Mouse (Mus musculus) forebrain, embryonic 11.5 days (tissue): Measurements from ENCODE around the gene Snrpd3. TPM values are rescaled to one million over a fixed set of nuclear protein-coding genes. Genes with fewer than 3 reads are reported as not detected.
"Not testable (repeated sequence)": the region's sequence is repeated elsewhere in the genome, so short reads cannot be mapped to it uniquely, and the experiment has no call there.

ENCODE experiments used
- ATAC-seq: fragments of 200-750 bp; cut with Nextera tagmentation; replicated peaks from 2 replicates; pipeline ENCODE4 v1.8.0; 2017; ENCODE audit warnings: moderate TSS enrichment; ENCODE audit not compliant: low FRiP score
- DNase-seq: peaks from one replicate; pipeline ENCODE4 v3.0.0-alpha.2; 2017; ENCODE audit warnings: low spot score
- H3K27ac ChIP-seq: fragments of 300-500 bp; sonication (generic); 2 replicates; pipeline ENCODE4 v1.5.1; 2014; ENCODE audit warnings: low read depth, low read length
- H3K27me3 ChIP-seq: fragments of 300-500 bp; sonication (generic); 2 replicates; pipeline ENCODE4 v1.6.1; 2014; ENCODE audit warnings: mild to moderate bottlenecking, low read length, mixed read lengths; ENCODE audit not compliant: control insufficient read depth, insufficient read depth
- H3K36me3 ChIP-seq: fragments of 300-500 bp; sonication (generic); 2 replicates; pipeline ENCODE4 v1.6.1; 2014; ENCODE audit warnings: mild to moderate bottlenecking, low read length, moderate library complexity, mixed read lengths; ENCODE audit not compliant: control insufficient read depth, insufficient read depth
- H3K4me1 ChIP-seq: fragments of 300-500 bp; sonication (generic); replicated peaks from 2 replicates; pipeline ENCODE4 v1.6.1; 2014; ENCODE audit warnings: low read length, mixed read lengths; ENCODE audit not compliant: control insufficient read depth, insufficient read depth
- H3K4me2 ChIP-seq: fragments of 300-500 bp; sonication (generic); 2 replicates; pipeline ENCODE4 v1.6.1; 2014; ENCODE audit warnings: low read depth, mild to moderate bottlenecking, low read length, moderate library complexity, mixed read lengths; ENCODE audit not compliant: severe bottlenecking
- H3K4me3 ChIP-seq: fragments of 300-500 bp; sonication (generic); 2 replicates; pipeline ENCODE4 v1.5.1; 2014; ENCODE audit warnings: low read depth, low read length
- H3K9ac ChIP-seq: fragments of 300-500 bp; sonication (generic); 2 replicates; pipeline ENCODE4 v1.6.1; 2014; ENCODE audit warnings: low read length
- H3K9me3 ChIP-seq: fragments of 300-500 bp; sonication (generic); 2 replicates; pipeline ENCODE4 v1.6.1; 2016; ENCODE audit warnings: low read length, mixed read lengths; ENCODE audit not compliant: control insufficient read depth
- WGBS: fragments of 180-500 bp; shearing (Covaris S2); extraction: QIAGEN DNeasy Blood & Tissue Kit; methylation state at CpG from one replicate; pipeline ENCODE4 v1.1.7; 2014; 5-methylcytosine and 5-hydroxymethylcytosine counted together
- polyA plus RNA-seq: library from polyadenylated mRNA; unstranded; fragments of >200 nt; fragmentation: Nextera tagmentation; extraction: Ambion mirVana; gene quantifications from 2 replicates; pipeline ENCODE4 v1.2.1, GENCODE M21; 2014

Gene Snrpd3
- polyA plus RNA-seq, 1 experiment from 2014 or later = 261 TPM

DNA sequence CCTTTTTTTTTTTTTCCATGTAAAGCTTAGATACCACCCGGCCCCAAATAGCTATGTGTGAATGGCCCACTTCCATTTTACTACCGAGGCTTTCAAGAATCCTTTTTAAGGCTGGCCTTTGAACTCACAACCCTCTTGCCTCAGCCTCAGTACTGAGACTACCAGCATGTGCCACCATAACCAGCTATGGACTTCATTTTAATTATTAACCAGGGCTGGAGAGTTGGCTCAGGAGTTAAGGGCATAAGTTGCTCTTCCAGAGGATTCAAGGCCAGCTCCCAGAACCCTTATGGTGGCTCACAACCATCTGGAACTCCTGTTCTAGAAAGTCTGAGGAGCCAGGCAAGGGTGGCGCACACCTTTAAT, 12.2 kb upstream of the Snrpd3 start:
- H3K36me3 ChIP-seq = peaks cover 6% of the 10 kb centered on the region; the same call in 1 of the 2 replicates
- no peak for DNase-seq
- H3K4me3 ChIP-seq = no peak overlapping the region
- no peak for ATAC-seq
- no peak overlapping the region for H3K9ac ChIP-seq
- WGBS = 91% methylated on average over 3 of the region's 3 CpGs
- H3K27ac ChIP-seq = no peak overlapping the region
- H3K4me1 ChIP-seq = no peaks in the 10 kb centered on the region
- H3K27me3 ChIP-seq = no peaks in the 10 kb centered on the region
- no peak overlapping the region for H3K4me2 ChIP-seq
- no peaks in the 10 kb centered on the region for H3K9me3 ChIP-seq

- not testable (repeated sequence) for DNase-seq, H3K27me3 ChIP-seq, H3K9me3 ChIP-seq, H3K4me3 ChIP-seq, ATAC-seq, H3K4me2 ChIP-seq, H3K4me1 ChIP-seq, H3K27ac ChIP-seq, H3K9ac ChIP-seq, H3K36me3 ChIP-seq
- WGBS = 90% methylated on average over 3 of the region's 3 CpGs
Observed at GRCm38 (mm10) chr10:75505928-75506327, 11.4 kb upstream of the Snrpd3 start.

DNA sequence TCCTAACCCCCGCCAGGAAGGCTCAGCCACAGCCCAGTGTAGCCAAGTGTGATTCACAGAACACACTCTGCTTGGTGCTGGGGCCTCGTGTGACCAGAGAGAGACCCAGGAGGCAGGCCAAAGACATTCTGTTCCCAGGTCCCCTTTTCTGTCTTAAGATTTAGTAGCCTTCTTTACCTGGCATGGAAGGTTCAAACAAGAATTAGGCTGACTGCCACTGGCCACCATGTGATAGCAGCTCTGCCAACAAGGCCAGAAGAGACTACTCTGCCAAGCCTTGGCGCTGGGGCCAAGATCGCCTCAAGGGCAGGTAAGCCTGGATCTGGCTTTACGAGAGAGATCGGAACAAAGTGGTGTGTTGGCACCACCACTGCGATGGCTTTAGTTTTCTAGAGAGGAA, 6.9 kb upstream of the Snrpd3 start:
- H3K27me3 ChIP-seq = no peaks in the 10 kb centered on the region
- no peak for DNase-seq
- peaks cover 6% of the 10 kb centered on the region; the same call in 1 of the 2 replicates for H3K36me3 ChIP-seq
- H3K9me3 ChIP-seq = no peaks in the 10 kb centered on the region
- H3K27ac ChIP-seq = no peak overlapping the region
- no peaks in the 10 kb centered on the region for H3K4me1 ChIP-seq
- no peak for ATAC-seq
- no peak overlapping the region for H3K4me3 ChIP-seq
- H3K9ac ChIP-seq = no peak overlapping the region
- H3K4me2 ChIP-seq = no peak overlapping the region
- 90% methylated on average over 7 of the region's 7 CpGs for WGBS

GRCm38 (mm10) chr10:75511060-75511459, 6.3 kb upstream of the Snrpd3 start:
- H3K27me3 ChIP-seq = no peaks in the 10 kb centered on the region
- H3K36me3 ChIP-seq = peaks cover 6% of the 10 kb centered on the region; the same call in 1 of the 2 replicates
- H3K9me3 ChIP-seq = no peaks in the 10 kb centered on the region
- no peaks in the 10 kb centered on the region; the same call in 1 of the 2 replicates for H3K4me1 ChIP-seq
- H3K9ac ChIP-seq = no peak overlapping the region
- H3K4me2 ChIP-seq = no peak overlapping the region
- H3K4me3 ChIP-seq = no peak overlapping the region
- H3K27ac ChIP-seq = no peak overlapping the region
- WGBS = 91% methylated on average over 9 of the region's 9 CpGs
- DNase-seq (no peak), ATAC-seq (no peak)

- no peak overlapping the region for H3K9ac ChIP-seq
- no peaks in the 10 kb centered on the region for H3K27me3 ChIP-seq
- no peak overlapping the region for H3K27ac ChIP-seq
- H3K9me3 ChIP-seq = no peaks in the 10 kb centered on the region
- peaks cover 6% of the 10 kb centered on the region; the same call in 1 of the 2 replicates for H3K36me3 ChIP-seq
- no peak overlapping the region for H3K4me3 ChIP-seq
- H3K4me2 ChIP-seq = no peak overlapping the region
- WGBS = 95% methylated on average over 7 of the region's 7 CpGs
- no peak for DNase-seq
- H3K4me1 ChIP-seq = peaks cover 4% of the 10 kb centered on the region; the same call in 1 of the 2 replicates
- no peak for ATAC-seq
Observed at GRCm38 (mm10) chr10:75511897-75512296, 5.5 kb upstream of the Snrpd3 start.

GRCm38 (mm10) chr10:75512796-75513195, 4.6 kb upstream of the Snrpd3 start:
- H3K4me1 ChIP-seq = peaks cover 4% of the 10 kb centered on the region; the same call in 1 of the 2 replicates
- 87% methylated on average over 7 of the region's 7 CpGs for WGBS
- no peaks in the 10 kb centered on the region for H3K27me3 ChIP-seq
- H3K9me3 ChIP-seq = no peaks in the 10 kb centered on the region
- H3K4me2 ChIP-seq = no peak overlapping the region
- ATAC-seq (no peak), DNase-seq (no peak)
- H3K36me3 ChIP-seq = peaks cover 6% of the 10 kb centered on the region; the same call in 1 of the 2 replicates
- no peak overlapping the region for H3K4me3 ChIP-seq
- H3K9ac ChIP-seq = no peak overlapping the region
- H3K27ac ChIP-seq = no peak overlapping the region

DNA sequence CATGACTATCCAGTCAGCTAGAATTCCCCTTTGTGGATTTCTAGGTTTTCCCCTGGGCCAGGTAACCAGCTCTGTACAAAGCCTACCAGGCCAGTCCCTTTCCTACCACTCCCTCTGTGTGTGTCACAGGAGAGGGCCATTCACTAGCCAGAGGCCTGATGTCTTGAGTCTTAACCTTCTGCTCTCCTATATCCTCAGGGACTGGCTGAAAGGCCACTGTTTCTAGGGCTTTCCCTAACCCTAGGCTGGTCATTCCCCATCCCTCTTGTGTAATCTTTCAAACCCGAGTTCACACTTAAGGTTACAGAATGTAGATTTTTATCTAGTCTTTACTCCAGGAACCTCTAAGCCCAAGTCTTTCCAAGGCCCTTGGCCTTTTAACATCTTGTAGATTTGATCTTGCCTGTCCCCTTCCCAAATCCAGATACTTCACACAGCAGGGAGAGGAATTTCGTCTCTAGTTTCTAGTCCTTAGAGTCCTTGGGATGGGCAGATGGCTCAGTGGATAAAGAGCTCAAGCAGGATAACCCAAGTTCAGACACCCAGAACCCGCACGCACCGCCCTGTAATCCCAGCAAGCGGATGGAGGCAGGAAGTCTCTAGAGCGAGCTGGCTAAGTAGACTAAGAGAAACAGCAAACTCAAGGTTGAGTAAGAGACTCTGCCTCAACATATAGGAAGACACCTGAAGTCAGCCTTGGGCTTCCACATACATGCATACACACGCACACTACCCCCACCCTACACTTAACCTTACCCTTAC, 3.9 kb upstream of the Snrpd3 start:
- WGBS = 90% methylated on average over 8 of the region's 8 CpGs
- H3K27me3 ChIP-seq = no peaks in the 10 kb centered on the region
- ATAC-seq (no peak), DNase-seq (no peak)
- H3K9me3 ChIP-seq = no peaks in the 10 kb centered on the region
- H3K4me3 ChIP-seq = no peak overlapping the region
- no peak overlapping the region for H3K27ac ChIP-seq
- no peak overlapping the region for H3K4me2 ChIP-seq
- peaks cover 4% of the 10 kb centered on the region; the same call in 1 of the 2 replicates for H3K4me1 ChIP-seq
- no peak overlapping the region for H3K9ac ChIP-seq
- H3K36me3 ChIP-seq = peaks cover 6% of the 10 kb centered on the region; the same call in 1 of the 2 replicates

- no peak for DNase-seq
- H3K4me1 ChIP-seq = peaks cover 12% of the 10 kb centered on the region
- no peak overlapping the region for H3K27ac ChIP-seq
- peaks cover 2% of the 10 kb centered on the region; the same call in 1 of the 2 replicates for H3K36me3 ChIP-seq
- no peak for ATAC-seq
- no peak overlapping the region for H3K4me3 ChIP-seq
- H3K4me2 ChIP-seq = no peak overlapping the region
- WGBS = 79% methylated on average over 7 of the region's 7 CpGs
- H3K9me3 ChIP-seq = no peaks in the 10 kb centered on the region
- no peaks in the 10 kb centered on the region for H3K27me3 ChIP-seq
- H3K9ac ChIP-seq = no peak overlapping the region
Observed at GRCm38 (mm10) chr10:75514361-75514760, 3.0 kb upstream of the Snrpd3 start.
